Mouse (Mus musculus): ENCODE measurements around the gene Cmah.

Gene Cmah

DNA sequence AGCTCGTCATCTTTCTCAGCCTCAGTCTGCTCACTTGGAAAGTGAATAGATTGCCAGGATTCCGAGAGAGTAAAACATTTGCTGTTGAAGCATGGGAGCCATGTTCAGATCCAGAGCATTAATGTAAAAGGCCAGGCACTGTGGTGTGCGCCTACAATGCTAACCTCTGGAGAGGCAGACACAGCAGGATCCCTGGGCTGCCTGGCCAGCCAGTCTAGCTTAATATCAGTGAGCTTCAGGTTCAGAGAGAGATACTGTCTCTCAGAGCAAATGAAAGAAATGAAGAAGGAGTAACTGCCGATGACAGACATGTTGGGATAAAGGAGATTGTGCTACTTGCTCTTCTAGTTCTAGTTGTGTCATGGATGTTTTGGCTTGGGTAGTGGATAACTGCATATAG lies 91.6 kb downstream of the Cmah start:
- no peak for DNase-seq (ENCODE audit: low read depth)

DNA sequence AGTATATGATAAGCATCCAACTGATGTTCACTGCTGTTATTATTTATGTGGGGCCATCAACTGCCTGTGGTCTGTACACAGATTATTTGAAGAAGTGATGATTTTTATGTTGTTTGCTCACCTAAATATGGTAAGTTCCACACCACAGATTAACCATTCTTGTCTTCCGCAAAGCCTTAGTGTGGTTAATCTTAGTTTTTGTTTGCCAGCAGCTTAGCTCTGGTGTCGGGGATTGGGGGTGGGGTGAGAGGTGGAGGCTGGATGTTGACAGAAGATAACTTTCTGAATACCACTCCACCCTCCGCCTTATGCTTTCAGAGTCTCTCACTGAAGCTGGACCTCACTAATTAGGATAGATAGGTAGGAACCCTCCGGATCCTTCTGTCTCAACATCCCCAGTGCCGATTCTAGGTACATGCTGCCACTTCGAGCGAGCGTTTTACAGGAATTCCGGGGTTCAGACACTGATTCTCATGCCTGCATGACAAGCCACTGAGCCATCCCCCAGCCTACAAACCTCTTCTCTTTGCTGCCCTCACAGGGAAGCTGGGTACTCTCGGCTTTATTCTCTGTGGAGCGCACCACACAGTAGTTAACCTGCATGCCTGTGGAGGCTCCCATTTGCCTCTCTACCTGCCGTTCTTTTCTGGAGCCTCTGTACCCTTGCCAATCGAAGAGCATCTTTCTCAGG lies 92.5 kb downstream of the Cmah start:
- peak; percentile 83 for DNase-seq (ENCODE audit: low read depth)

DNA sequence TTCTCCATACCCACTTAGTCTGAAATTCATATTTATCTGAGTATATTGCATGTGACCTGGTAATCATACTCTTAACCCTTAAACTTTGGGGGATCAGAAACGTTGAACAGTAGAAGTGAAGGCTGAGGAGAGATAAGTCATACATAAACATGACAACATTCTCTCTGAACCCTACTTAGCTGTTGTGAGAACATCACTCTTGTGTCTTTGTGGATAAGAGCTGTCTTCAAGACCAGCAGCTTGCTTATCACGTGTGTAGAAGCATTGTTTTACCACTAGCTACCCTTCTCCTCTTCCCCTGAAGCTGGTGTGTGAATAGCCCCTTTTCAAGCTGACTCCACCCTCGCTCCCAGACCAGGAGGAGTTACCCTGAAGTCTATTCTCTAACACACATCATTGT lies 94.8 kb downstream of the Cmah start:
- DNase-seq (ENCODE audit: low read depth), result no peak

DNA sequence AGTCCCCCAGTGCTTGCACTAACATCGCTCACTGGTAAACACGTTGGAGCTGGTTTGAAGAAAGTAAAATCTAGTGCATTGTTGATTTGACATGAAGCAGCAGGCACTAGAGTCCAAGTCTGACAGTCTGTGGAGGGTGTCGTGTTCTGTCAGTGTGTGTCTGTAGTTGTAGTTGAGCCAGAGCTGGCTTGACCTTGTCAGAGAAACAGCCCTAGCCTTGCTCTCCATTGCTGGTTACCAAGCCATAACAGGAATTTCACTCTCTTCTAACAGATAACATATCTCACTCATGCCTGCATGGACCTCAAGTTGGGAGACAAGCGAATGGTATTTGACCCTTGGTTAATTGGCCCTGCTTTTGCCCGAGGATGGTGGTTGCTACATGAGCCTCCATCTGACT lies 103.0 kb downstream of the Cmah start:
- DNase-seq (ENCODE audit: low read depth), result no peak

DNA sequence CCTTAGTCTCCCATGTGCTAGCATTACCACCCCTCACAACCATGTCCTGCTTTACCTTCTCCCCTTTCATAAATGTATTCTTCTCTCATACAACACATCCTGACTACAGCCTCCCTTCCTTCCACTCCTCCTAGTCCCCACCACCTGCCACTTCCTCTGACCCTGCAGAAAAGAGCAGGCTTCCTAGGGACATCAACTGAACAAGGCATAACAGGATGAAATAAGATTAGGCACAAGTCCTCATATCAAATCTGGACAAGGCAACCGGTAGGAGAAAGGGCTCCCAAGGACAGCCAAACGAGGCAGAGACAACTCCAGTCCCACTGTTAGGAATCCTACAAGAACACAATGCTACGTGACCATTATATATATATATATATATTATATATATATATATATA lies 104.4 kb downstream of the Cmah start:
- DNase-seq (ENCODE audit: low read depth), result no peak

DNA sequence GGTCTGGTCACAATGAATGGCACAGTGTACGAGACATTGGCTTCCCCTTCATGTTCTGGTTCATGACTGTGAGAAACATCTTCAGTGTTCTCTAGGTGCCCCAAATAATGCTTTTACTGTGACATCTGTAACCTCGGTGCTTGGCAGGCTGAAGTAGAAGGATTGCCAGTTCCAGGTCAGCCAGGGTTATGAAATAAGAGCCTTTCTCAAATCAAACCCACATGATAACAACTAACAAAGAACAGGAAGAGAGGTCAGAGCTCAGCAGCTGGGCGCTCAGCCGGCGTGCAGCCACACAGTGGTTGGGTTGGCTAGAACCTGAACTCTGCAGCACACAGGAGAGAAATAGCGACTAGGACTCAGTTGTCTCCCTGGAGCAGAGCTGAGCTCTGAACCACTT lies 115.1 kb downstream of the Cmah start:
- DNase-seq (ENCODE audit: low read depth), result no peak

DNA sequence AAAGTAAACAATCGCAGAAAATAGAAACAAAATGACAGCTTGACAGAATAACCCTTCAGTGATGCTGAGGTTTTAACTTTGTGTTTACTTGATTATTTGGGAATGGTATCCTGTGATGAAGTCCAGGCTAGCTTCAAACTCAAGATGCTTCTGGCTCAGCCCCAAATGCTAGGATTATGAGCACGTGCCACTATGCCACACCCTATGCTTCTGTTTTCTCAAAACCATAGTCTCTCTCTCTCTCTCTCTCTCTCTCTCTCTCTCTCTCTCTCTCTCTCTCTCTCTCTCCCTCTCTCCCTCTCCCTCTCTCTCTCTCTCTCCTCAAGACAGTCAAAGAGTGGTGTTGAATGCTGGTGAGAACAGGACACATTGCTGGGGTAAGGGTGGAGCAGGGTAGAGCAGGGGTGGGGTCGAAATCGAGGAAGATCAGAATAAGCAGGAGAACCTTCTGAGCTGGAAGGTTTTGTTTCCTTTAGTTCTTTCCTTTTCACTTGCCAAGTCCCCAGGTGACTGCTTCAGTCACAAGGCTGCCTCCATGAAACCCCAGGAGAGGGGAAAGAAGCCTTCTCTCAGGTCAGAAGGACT lies 116.7 kb downstream of the Cmah start:
- no peak for DNase-seq (ENCODE audit: low read depth)

DNA sequence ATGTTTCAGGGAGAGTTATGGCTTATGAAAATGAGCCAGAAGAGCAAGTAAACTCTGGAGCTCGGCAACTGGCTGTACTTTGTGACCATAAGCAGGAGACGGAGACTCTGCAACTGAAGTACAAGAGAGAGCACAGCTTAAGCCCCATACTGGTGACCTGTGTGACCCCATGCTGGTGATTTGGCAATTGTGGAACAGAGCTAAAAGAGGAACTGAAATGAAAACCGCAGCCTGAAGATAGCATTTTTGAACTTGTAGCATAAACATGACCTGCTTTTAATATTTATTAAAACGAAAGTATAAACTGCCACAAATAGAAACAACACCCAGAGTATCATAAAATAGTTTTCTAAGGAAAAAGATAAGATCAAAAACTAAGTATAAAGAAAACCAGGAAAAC lies 117.5 kb downstream of the Cmah start:
- no peak for DNase-seq (ENCODE audit: low read depth)

DNA sequence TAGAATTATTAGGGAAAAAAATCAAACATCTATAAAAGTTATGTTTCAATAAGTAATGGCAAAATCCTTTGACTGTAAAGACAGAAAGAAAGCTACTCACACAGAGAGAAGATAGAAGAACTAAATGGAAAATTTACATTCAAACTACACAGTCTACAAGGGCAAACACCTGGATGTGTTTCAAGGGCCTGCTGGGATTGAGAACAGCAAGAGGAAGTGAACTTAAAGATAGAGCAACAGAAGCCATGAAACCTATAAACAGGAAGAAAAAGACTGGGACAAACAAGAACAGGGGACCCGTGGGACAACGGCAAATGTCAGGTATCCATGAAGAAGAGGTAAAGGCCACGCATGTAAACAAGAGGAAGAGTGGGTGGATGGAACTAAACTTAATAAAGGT lies 118.0 kb downstream of the Cmah start:
- no peak for DNase-seq (ENCODE audit: low read depth)

DNA sequence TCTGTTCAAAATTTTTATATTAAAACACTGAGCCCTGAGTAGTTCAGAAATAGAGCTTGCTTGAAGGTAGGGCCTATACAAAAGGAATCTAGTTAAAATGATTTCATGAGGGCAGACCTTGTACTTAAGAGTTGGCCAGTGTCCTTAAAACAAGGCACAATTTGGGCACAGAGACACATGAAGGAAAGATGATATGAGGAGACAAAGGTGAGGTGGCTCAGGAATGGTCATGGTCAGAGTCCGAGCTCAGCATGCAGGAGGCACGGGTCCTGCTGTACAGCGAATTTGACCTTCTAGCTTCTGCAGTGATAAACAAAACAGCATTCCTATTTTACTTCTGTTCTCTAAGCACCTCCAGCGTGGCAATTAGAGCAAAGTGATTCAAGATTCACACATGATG lies 118.9 kb downstream of the Cmah start:
- no peak for DNase-seq (ENCODE audit: low read depth)

DNA sequence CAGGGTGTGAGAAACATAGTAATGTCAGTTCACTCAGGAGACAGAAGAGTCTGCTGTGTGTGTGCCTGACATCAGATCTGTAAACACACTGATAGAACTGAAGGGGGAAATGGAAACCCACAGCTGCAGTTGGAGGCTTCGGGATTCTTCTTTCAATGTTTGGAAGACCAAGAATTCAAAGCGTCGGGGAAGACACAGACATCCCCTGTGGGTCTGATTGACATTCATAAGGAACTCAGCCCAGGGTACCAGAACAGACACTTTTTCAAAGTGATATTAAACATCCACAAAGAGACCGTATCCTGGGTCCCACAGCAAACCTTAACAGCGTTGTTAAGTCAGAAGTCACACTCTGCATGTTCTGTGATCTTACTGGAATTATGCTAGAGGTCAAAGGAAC lies 119.8 kb downstream of the Cmah start:
- no peak for DNase-seq (ENCODE audit: low read depth)

DNA sequence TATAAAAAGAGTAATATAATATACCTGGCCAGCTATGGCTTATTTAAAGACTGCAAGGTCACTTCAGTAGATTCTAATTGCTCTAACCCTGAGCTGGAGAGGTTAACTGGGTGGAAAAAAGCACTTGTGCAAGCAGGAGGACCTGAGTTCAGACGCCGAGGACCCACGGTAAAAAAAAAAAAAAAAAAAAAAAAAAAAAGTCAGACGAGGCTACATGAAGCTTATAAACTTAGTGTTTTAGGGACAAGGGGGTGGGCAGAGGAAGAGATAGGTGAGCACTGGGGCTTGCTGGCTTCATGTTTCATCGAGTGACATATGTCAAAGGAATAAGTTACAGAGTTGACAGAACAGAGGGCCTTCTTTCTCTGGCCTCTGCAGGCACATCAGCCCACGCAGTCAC lies 121.4 kb downstream of the Cmah start:
- DNase-seq (ENCODE audit: low read depth), result no peak

DNA sequence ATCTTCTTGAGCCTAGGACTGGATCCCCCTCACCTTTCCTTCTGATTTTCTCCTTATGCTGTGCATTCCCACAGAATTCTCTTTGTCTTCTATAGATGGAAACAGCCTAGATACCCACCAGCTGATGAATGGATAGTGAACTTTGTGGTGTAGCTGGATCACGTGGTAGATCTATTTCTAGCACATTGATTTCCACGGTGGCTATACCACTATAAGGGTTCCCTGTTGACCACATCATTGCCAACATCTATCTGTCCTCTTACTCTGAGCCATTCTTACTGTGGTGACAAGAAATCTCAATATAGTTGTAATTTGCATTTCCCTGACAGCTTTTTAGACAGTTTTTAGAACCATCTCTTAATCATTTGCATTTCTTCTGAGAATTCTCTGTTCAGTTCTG lies 124.3 kb downstream of the Cmah start:
- DNase-seq (ENCODE audit: low read depth), result no peak

DNA sequence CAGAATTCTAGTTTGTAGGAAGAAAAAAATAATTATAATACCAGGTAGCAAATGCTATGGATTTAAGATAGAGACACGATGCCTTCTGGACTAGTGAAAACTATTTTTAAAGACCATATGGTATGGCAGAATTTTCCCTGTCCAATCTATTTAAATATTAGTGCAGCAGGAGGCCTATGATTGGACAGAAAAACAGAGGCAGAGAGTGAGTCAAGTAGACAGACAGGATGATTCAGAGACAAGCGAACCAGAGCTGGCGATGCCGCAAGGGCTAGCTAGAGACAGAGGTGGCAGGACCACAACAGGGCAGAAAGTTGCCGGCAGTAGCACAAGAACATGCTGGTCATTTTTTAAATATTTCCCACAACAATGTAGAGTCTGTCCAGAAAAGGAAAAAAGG lies 126.5 kb downstream of the Cmah start:
- DNase-seq (ENCODE audit: low read depth), result no peak

DNA sequence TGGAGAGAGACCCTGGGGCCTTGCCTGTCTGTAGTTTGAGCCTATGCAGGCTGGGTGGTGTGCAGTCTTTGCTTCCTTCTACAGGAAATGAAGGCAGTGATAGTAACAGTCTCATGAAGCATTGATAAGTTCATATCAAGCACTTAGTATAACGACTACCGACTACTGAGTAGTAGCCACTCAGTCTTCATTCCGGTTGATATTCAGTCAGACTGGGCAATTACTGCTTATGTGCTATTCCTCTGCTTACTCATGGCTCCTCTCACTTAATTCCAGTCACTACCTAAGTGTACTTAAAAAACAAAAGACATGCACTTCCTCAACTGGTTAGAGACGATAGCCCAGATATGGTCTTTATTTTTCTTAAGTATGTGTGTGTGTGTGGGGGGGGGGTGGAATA lies 129.2 kb downstream of the Cmah start:
- no peak for DNase-seq (ENCODE audit: low read depth)

DNA sequence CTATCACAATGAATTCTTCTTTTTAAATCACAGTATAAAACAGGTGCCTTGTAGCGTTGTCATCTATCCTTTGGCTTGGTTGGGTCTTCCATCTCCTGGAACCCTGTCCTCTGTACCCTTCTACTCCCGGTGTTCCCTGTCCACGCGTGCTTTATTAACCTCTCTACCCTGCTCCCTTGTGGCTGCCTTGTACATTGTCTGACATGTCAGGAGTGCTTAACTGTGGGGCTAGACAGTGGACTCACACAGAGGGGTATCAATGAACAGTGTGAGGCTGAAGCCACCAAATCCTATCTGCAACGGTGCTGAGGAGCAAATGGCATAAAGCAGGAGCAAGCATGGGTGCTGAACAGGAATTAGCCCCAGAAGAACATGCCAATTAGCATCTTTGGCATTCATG lies 133.3 kb downstream of the Cmah start:
- no peak for DNase-seq (ENCODE audit: low read depth)

DNA sequence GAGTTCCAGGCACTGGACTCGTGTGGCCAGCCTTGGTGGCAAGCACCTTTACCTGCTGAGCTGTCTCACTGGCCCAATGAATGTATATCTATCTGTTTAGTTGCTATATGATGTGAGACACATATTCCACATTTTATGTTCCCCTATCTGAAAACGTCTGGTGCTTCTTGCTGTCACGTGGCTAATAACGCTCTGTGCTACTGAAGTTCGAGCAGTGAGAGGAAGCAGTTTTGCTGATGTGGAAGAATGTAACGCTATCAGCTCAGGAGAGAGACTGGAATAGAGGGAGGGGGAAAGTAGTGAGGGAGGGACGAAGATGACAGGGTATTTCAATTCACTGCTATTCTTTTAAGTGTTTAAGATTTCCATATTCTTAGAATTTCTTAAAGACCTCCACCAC lies 136.6 kb downstream of the Cmah start:
- DNase-seq (ENCODE audit: low read depth), result no peak

DNA sequence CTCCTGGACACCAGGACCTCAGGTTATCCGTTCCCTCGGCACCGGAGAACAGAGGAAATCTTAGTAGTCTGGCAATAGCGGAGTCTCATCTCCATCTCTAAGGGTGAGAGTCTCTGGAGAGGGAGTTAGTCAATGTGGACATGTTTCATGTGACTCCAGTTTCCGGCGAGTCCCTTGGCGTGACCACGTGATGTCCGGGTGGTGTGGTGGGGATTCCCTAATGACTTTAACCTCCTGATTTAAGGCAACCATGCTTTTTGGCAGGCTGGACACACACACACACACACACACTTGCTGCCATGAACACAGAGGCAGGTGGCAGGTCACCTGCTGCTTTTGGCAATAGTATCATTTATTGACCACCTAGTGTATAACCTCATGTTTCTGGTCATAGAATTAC lies 138.8 kb downstream of the Cmah start:
- DNase-seq (ENCODE audit: low read depth), result no peak

DNA sequence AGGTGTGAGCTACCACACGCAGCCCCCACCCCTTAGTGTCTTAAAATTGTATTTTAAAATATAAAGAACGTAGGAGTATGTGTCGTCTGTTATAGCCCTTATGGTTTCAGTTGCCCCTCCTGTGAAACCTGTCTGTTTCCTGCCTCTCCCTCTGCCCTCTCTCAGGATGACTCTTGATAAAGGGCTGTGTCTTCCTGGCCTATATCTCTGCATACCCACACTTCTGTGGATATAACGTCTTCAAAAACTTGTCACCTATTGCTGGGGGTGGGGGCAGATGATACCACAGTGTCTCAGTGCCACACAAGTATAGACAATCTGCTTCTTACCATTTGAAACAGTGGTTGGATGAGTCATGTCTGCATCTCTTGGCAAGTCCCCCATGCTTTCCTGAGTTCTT lies 140.6 kb downstream of the Cmah start:
- DNase-seq (ENCODE audit: low read depth), result peak; percentile 74

DNA sequence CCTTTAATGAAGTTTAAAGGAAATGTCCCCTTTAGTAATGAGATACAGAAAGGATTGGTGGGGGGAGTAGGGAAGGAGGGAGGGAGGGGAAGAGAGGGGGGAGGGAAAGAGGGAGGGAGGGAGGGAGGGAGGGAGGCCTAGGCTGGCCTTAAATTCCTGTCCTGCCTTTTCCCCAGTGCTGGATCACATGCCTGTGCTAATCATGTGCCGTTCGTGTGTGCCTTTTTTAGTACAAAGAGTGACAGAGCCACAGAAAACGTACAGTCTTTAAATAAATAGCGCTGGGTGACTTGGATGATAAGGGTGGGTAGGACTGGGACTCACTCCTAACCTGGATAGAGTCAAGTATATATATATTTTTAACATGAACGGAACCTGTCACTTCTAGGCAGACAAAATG lies 150.4 kb downstream of the Cmah start:
- no peak for DNase-seq (ENCODE audit: low read depth)

DNA sequence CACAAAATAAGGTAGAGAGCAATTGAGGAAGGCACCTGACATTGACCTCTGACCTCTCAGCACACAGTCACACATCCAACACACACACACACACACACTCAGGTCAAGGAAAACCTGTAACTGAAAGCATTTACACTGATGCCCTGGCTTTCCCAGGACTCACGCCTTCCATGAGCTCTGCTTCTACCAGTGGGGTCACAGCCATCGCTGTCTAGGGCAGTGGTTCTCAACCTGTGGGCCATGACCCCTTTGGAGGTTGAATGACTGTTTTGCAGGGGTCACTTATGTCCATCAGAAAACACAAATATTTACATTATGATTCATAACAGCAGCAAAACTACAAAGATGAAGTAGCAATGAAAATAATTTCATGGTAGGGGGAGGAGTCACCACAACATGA lies 152.3 kb downstream of the Cmah start:
- DNase-seq (ENCODE audit: low read depth), result no peak

DNA sequence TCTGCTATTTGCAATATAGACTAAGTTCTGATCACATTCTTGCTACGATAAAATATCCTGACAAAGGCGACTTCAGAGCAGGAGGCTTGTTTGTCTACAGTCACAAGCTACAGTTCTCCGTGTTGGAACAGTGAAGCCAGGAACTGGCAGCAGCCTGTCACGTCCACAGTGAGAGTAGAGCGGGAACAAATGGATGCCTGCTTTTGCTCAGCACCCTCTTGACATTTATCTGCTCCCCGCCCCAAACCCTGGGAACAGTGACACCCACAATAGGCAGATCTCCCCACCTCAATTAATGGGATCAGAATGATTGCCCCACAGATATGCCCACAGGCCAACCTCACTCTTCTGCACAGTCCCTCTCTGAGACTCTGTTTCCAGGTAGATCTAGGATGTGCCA lies 153.6 kb downstream of the Cmah start:
- no peak for DNase-seq (ENCODE audit: low read depth)

DNA sequence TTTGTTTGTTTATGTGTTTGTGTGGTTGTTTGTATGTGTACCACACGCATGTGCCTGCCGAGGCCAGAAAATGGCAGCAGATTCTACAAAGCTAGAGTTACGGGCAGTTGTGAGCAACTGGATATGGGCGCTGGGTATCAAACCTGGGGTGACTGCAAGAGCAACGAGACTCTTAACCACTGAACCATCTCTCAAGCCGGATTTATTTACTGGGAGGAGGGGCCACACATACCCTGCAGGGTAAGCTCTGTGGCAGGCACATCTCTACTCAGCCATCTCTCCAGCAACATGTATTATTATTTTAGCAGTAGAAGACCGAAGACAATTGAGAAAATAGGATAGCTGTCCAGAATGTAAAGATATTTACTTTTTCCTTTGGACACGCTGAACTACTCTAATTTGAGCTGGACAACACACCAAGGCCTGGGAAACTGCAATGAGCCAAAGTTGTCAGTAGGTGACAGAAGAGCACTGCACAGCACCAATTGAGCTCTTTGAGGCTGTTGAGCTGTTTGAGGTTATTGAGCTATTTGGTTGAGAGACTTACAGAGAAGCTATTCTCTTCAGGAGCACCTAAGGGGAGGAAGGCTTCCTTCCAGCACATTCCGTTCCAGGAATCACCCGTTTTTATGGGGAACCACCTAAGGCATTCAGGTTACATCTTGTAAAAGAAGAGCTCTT lies 154.6 kb downstream of the Cmah start:
- DNase-seq (ENCODE audit: low read depth), result peak; percentile 85

DNA sequence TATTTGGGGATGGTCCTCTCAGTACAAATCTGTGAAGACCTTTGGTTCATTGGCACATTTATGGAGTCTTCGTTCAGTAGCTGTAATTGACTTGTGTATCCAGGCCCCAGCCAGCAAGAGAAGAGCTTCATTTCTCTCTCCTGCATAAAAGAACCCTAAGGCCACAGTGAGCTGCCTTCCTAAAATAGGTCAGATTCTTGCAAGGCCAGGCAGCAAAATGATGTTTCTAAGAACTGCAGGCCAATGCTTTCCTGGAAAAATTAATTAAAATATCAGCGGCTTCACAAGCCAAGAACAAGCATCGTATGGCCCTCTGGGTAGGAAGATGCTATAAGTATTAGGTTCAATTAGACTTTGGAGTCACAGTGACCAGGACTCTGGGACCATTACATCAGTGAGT lies 156.5 kb downstream of the Cmah start:
- DNase-seq (ENCODE audit: low read depth), result no peak
